ENCODE assay signal across 14 mouse cellular contexts in the genomic region with DNA sequence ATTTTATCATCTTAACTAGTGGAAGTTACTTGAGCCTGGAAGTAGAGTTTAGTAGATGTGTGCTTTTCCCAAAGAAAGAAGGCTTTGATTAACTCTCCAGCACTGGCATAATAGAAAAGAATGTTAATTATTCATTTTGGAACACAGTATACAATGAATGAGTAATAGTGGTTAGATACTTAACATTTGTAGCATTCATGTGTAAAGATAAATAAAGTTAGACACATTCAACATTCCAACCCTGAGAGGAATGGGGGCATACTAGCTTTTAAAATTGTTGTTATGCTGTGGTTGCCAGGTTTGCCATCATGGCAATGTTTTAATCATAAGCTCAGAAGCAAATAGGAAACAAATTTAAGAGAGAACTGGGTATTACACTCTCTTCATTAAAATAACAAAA.
"Had no signal": no experiment of that assay in that cellular context is flagged by ENCODE, and none has a peak within 500 bp of the region (broad histone marks: within the 10 kb centered on the region; RNA-seq: fewer than 3 reads in every experiment).

No protein-coding gene starts in this region.

- DNase-seq: gastrocnemius, adult 2 months; gastrocnemius, postnatal 10 days; gastrocnemius, postnatal 25 days; heart, adult 18-20 months; heart, postnatal 10 days; heart, postnatal 4 days; kidney, adult 18-20 months; kidney, adult 8-10 months; kidney, postnatal 10 days; kidney, postnatal 25 days; kidney, postnatal 4 days; layer of hippocampus, adult 9-11 months; layer of hippocampus, postnatal 36 days; left cerebral cortex, postnatal 4 days had no signal
